Mouse (Mus musculus): ENCODE results near the gene Ppcs. TPM values are rescaled to one million over a fixed set of nuclear protein-coding genes. Genes with fewer than 3 reads are reported as not detected.

The Ppcs gene
- total RNA-seq, 2 experiments from 2014 or later: 5.5 to 7.2 TPM

Other genes starting within 250 kb of the Ppcs start
- 1 to 10 TPM; 5.5 to 5.8 TPM for gene Zfp691, start 248.2 kb downstream of the Ppcs start, total RNA-seq (2021)
- gene Ermap, start 232.4 kb downstream of the Ppcs start, total RNA-seq (2021): under 1 TPM; 0.45 to 0.51 TPM
- gene Svbp, start 227.1 kb downstream of the Ppcs start, total RNA-seq (2021): 10 to 100 TPM; 27.9 to 29.7 TPM
- gene Tmem269, start 204.2 kb downstream of the Ppcs start, total RNA-seq (2021): under 1 TPM; 0.28 to 0.30 TPM
- 10 to 100 TPM; 32.3 to 35.4 TPM for gene AU022252, start 189.7 kb downstream of the Ppcs start, total RNA-seq (2021)
- 1 to 10 TPM; 8.5 to 8.6 TPM for gene P3h1, start 189.5 kb downstream of the Ppcs start, total RNA-seq (2021)
- gene Cldn19, start 167.0 kb downstream of the Ppcs start, total RNA-seq (2021): under 1 TPM; 0.16 to 0.47 TPM
- gene Ybx1, start 127.8 kb downstream of the Ppcs start, total RNA-seq (2021): 100 to 1,000 TPM; 812 to 832 TPM
- 10 to 100 TPM; 19.5 to 23.5 TPM for gene Ppih, start 101.9 kb downstream of the Ppcs start, total RNA-seq (2021)
- 10 to 100 TPM; 18.1 to 20.1 TPM for gene Ccdc30, start 6.9 kb downstream of the Ppcs start, total RNA-seq (2021)
- not detected for gene Zmynd12, start 394 bp upstream of the Ppcs start, total RNA-seq (2021)
- gene Rimkla, start 70.2 kb upstream of the Ppcs start, total RNA-seq (2021): 10 to 100 TPM; 20.8 to 21.8 TPM
- 10 to 100 TPM; 59.6 to 73.9 TPM for gene Foxj3, start 114.6 kb upstream of the Ppcs start, total RNA-seq (2021)
- gene Frg2f1, start 117.1 kb upstream of the Ppcs start, total RNA-seq (2021): 10 to 100 TPM; 25.9 to 26.2 TPM
- not detected for gene Guca2a, start 215.3 kb upstream of the Ppcs start, total RNA-seq (2021)
- gene Guca2b, start 236.5 kb upstream of the Ppcs start, total RNA-seq (2021): not detected

Measured in left cerebral cortex, postnatal 10 days (tissue).